Mouse (Mus musculus): ENCODE results near the gene Xbp1. TPM values are rescaled to one million over a fixed set of nuclear protein-coding genes. Genes with fewer than 3 reads are reported as not detected.

The Xbp1 gene
- polyA plus RNA-seq, 1 experiment: 46.7 TPM

DNA sequence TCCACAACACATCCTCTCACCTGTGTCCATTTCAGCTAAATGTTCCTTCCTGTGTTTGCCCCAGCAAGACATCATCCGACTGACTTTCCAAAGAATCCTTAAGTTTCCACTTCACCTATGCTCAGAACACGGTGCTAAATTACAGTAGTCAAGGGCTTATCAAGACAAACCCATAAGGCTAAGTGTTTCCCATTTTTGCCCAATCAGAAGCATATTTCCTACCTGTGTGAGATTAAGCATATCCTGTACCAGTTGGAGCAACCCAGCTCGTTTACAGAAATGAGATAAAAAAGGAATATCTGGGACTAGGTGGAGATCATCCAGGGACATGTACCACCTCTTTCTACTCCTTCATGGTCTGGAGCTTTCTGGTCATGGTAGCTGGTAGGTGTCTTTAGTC lies 26.2 kb downstream of the Xbp1 start:
- H3K4me3 ChIP-seq (ENCODE audit: low read depth, low read length): no peak overlapping the region
- no peaks in the 10 kb centered on the region for H3K27me3 ChIP-seq (ENCODE audit: control insufficient read depth, insufficient read depth, low read length, poor library complexity, severe bottlenecking)
- no peak for TF ChIP-seq EP300 (IDR thresholded peaks at IDR 0.05; ENCODE audit: insufficient read depth, low read depth, low read length)
- TF ChIP-seq CTCF (IDR thresholded peaks at IDR 0.05; ENCODE audit: low read depth, low read length): no peak
- no peak for TF ChIP-seq POLR2A (IDR thresholded peaks at IDR 0.05; ENCODE audit: insufficient read depth, low read length)
- H3K27ac ChIP-seq (ENCODE audit: insufficient read depth, low read length): no peak overlapping the region
- H3K4me1 ChIP-seq (ENCODE audit: control insufficient read depth, insufficient read depth, low read length): no peaks in the 10 kb centered on the region
- H3K36me3 ChIP-seq (ENCODE audit: control insufficient read depth, insufficient read depth, low read length, poor library complexity, severe bottlenecking): no peaks in the 10 kb centered on the region
- H3K9me3 ChIP-seq (replicated peaks; ENCODE audit: control insufficient read depth, insufficient read depth, low read length, poor library complexity, severe bottlenecking): peaks cover 15% of the 10 kb centered on the region
- H3K9ac ChIP-seq (ENCODE audit: low read depth, poor library complexity, severe bottlenecking): no peak overlapping the region

GRCm38 (mm10) chr11:5551430-5551829 lies 31.0 kb downstream of the Xbp1 start:
- Histone ChIP-seq H3K4me1 (ENCODE audit: control insufficient read depth, insufficient read depth, low read length) (no peaks in the 10 kb centered on the region), H3K27me3 (ENCODE audit: control insufficient read depth, insufficient read depth, low read length, poor library complexity, severe bottlenecking) (no peaks in the 10 kb centered on the region), H3K9me3 (replicated peaks; ENCODE audit: control insufficient read depth, insufficient read depth, low read length, poor library complexity, severe bottlenecking) (peaks cover 7% of the 10 kb centered on the region; the same call in 1 of the 2 replicates), H3K4me3 (ENCODE audit: low read depth, low read length) (no peak overlapping the region), H3K36me3 (ENCODE audit: control insufficient read depth, insufficient read depth, low read length, poor library complexity, severe bottlenecking) (no peaks in the 10 kb centered on the region), H3K27ac (ENCODE audit: insufficient read depth, low read length) (no peak overlapping the region), H3K9ac (ENCODE audit: low read depth, poor library complexity, severe bottlenecking) (no peak overlapping the region)
- no peak for TF ChIP-seq EP300 (IDR thresholded peaks at IDR 0.05; ENCODE audit: insufficient read depth, low read depth, low read length)
- TF ChIP-seq POLR2A (IDR thresholded peaks at IDR 0.05; ENCODE audit: insufficient read depth, low read length): no peak
- no peak for TF ChIP-seq CTCF (IDR thresholded peaks at IDR 0.05; ENCODE audit: low read depth, low read length)

- no peaks in the 10 kb centered on the region for H3K27me3 ChIP-seq (ENCODE audit: control insufficient read depth, insufficient read depth, low read length, poor library complexity, severe bottlenecking)
- no peak overlapping the region for H3K9ac ChIP-seq (ENCODE audit: low read depth, poor library complexity, severe bottlenecking)
- no peaks in the 10 kb centered on the region for H3K4me1 ChIP-seq (ENCODE audit: control insufficient read depth, insufficient read depth, low read length)
- H3K9me3 ChIP-seq (replicated peaks; ENCODE audit: control insufficient read depth, insufficient read depth, low read length, poor library complexity, severe bottlenecking): peaks cover 7% of the 10 kb centered on the region; the same call in 1 of the 2 replicates
- no peaks in the 10 kb centered on the region for H3K36me3 ChIP-seq (ENCODE audit: control insufficient read depth, insufficient read depth, low read length, poor library complexity, severe bottlenecking)
- H3K27ac ChIP-seq (ENCODE audit: insufficient read depth, low read length): no peak overlapping the region
- no peak for TF ChIP-seq CTCF (IDR thresholded peaks at IDR 0.05; ENCODE audit: low read depth, low read length)
- no peak for TF ChIP-seq EP300 (IDR thresholded peaks at IDR 0.05; ENCODE audit: insufficient read depth, low read depth, low read length)
- TF ChIP-seq POLR2A (IDR thresholded peaks at IDR 0.05; ENCODE audit: insufficient read depth, low read length): no peak
- no peak overlapping the region for H3K4me3 ChIP-seq (ENCODE audit: low read depth, low read length)
Observed at GRCm38 (mm10) chr11:5551931-5552330, 31.5 kb downstream of the Xbp1 start.

- H3K9ac ChIP-seq (ENCODE audit: low read depth, poor library complexity, severe bottlenecking): no peak overlapping the region
- H3K4me1 ChIP-seq (ENCODE audit: control insufficient read depth, insufficient read depth, low read length): no peaks in the 10 kb centered on the region
- H3K36me3 ChIP-seq (ENCODE audit: control insufficient read depth, insufficient read depth, low read length, poor library complexity, severe bottlenecking): no peaks in the 10 kb centered on the region
- no peak for TF ChIP-seq POLR2A (IDR thresholded peaks at IDR 0.05; ENCODE audit: insufficient read depth, low read length)
- TF ChIP-seq EP300 (IDR thresholded peaks at IDR 0.05; ENCODE audit: insufficient read depth, low read depth, low read length): no peak
- TF ChIP-seq CTCF (IDR thresholded peaks at IDR 0.05; ENCODE audit: low read depth, low read length): no peak
- no peaks in the 10 kb centered on the region for H3K27me3 ChIP-seq (ENCODE audit: control insufficient read depth, insufficient read depth, low read length, poor library complexity, severe bottlenecking)
- no peak overlapping the region for H3K4me3 ChIP-seq (ENCODE audit: low read depth, low read length)
- no peak overlapping the region for H3K27ac ChIP-seq (ENCODE audit: insufficient read depth, low read length)
- no peaks in the 10 kb centered on the region for H3K9me3 ChIP-seq (replicated peaks; ENCODE audit: control insufficient read depth, insufficient read depth, low read length, poor library complexity, severe bottlenecking)
Observed at GRCm38 (mm10) chr11:5560273-5560672, 39.8 kb downstream of the Xbp1 start.

GRCm38 (mm10) chr11:5562625-5563268 lies 42.3 kb downstream of the Xbp1 start:
- H3K27me3 ChIP-seq (ENCODE audit: control insufficient read depth, insufficient read depth, low read length, poor library complexity, severe bottlenecking): no peaks in the 10 kb centered on the region
- H3K9ac ChIP-seq (ENCODE audit: low read depth, poor library complexity, severe bottlenecking): no peak overlapping the region
- no peak overlapping the region for H3K4me3 ChIP-seq (ENCODE audit: low read depth, low read length)
- no peaks in the 10 kb centered on the region for H3K36me3 ChIP-seq (ENCODE audit: control insufficient read depth, insufficient read depth, low read length, poor library complexity, severe bottlenecking)
- no peak overlapping the region for H3K27ac ChIP-seq (ENCODE audit: insufficient read depth, low read length)
- no peaks in the 10 kb centered on the region for H3K9me3 ChIP-seq (replicated peaks; ENCODE audit: control insufficient read depth, insufficient read depth, low read length, poor library complexity, severe bottlenecking)
- no peaks in the 10 kb centered on the region for H3K4me1 ChIP-seq (ENCODE audit: control insufficient read depth, insufficient read depth, low read length)
- 0 out of 2 replicates have a peak, but pooled peaks have one; percentile 50 for TF ChIP-seq EP300 (IDR thresholded peaks at IDR 0.05; ENCODE audit: insufficient read depth, low read depth, low read length)
- no peak for TF ChIP-seq POLR2A (IDR thresholded peaks at IDR 0.05; ENCODE audit: insufficient read depth, low read length)
- peak; percentile 24 for TF ChIP-seq CTCF (IDR thresholded peaks at IDR 0.05; ENCODE audit: low read depth, low read length)

DNA sequence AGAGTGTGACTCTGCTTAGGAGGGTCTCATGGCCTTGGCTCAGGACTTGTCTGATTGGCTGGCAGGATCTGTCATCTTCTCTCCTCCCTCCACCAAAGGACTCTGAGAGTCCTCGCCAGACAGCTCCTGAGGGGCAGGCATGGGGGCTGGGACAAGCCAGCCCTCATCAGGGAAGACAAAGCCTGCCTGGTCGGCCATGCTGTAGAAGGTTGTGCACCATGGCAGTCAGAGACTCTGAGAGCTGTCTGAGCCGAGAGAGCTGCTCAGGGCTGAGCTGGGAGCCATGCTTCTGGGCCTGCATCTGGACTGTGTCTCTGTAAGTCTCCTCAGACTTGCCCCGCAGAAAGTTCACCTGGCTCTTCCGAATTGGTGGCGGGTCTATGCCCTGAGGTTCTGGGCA lies 43.4 kb downstream of the Xbp1 start:
- no peaks in the 10 kb centered on the region for H3K9me3 ChIP-seq (replicated peaks; ENCODE audit: control insufficient read depth, insufficient read depth, low read length, poor library complexity, severe bottlenecking)
- no peaks in the 10 kb centered on the region for H3K36me3 ChIP-seq (ENCODE audit: control insufficient read depth, insufficient read depth, low read length, poor library complexity, severe bottlenecking)
- no peaks in the 10 kb centered on the region for H3K27me3 ChIP-seq (ENCODE audit: control insufficient read depth, insufficient read depth, low read length, poor library complexity, severe bottlenecking)
- no peak overlapping the region for H3K27ac ChIP-seq (ENCODE audit: insufficient read depth, low read length)
- no peak overlapping the region for H3K4me3 ChIP-seq (ENCODE audit: low read depth, low read length)
- no peak overlapping the region for H3K9ac ChIP-seq (ENCODE audit: low read depth, poor library complexity, severe bottlenecking)
- no peaks in the 10 kb centered on the region for H3K4me1 ChIP-seq (ENCODE audit: control insufficient read depth, insufficient read depth, low read length)
- TF ChIP-seq EP300 (IDR thresholded peaks at IDR 0.05; ENCODE audit: insufficient read depth, low read depth, low read length) (no peak), CTCF (IDR thresholded peaks at IDR 0.05; ENCODE audit: low read depth, low read length) (no peak), POLR2A (IDR thresholded peaks at IDR 0.05; ENCODE audit: insufficient read depth, low read length) (no peak)
